Mouse (Mus musculus) bone marrow, adult 2 months (tissue): ENCODE results near the gene Palld.

Source experiments
- CTCF ChIP-seq: fragments of 200-500 bp; IDR thresholded peaks from 2 replicates; pipeline ENCODE4 v1.5.1; 2011; ENCODE audit warnings: low read length, control low read depth; ENCODE audit not compliant: control insufficient read depth, insufficient read depth
- POLR2A ChIP-seq: fragments of 200-500 bp; IDR thresholded peaks from 2 replicates; pipeline ENCODE4 v1.6.1; 2011; ENCODE audit warnings: low read depth, mild to moderate bottlenecking, control low read depth, low read length, borderline replicate concordance; ENCODE audit not compliant: control insufficient read depth

GRCm38 (mm10) chr8:61760190-61760578 lies 142.3 kb downstream of the Palld start:
- TF ChIP-seq CTCF (no peak), POLR2A (no peak)
